Mouse (Mus musculus): ENCODE data around the gene Defa23. TPM values are rescaled to one million over a fixed set of nuclear protein-coding genes. Genes with fewer than 3 reads are reported as not detected.
"Not testable (repeated sequence)": the region's sequence is repeated elsewhere in the genome, so short reads cannot be mapped to it uniquely, and the experiment has no call there.

Defa23 gene
- 0.53 TPM in 1 of 2 replicates, not detected in the other for polyA plus RNA-seq (2015; fragmentation: Nextera tagmentation; extraction: Ambion mirVana)

DNA sequence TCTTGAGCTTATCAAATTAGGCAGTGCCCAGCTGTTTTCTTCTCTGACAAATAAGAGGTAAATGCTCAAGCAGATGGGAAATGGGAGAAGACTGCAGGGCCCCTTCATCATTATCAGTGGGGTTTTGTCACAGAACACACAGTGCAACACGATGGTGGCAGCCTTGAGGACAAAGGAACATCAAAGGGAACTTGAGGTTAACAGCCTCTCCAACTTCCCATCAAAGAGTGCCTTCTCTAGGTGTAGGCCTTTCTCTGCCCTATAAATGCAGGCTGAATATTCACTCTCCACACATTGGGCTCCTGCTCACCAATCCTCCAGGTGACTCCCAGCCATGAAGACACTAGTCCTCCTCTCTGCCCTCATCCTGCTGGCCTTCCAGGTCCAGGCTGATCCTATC, at the start of gene Defa23:
Gene Defa23 (plus strand): TSS at position 301 of the 400 bp plus-strand sequence.
- not testable (repeated sequence) for H3K9ac ChIP-seq (ENCODE audit: low read depth, low read length); H3K27ac ChIP-seq (ENCODE audit: low read length); H3K4me1 ChIP-seq (ENCODE audit: control insufficient read depth, insufficient read depth, low read length); H3K4me2 ChIP-seq (ENCODE audit: low read depth, low read length); H3K9me3 ChIP-seq (ENCODE audit: control insufficient read depth, low read length); ATAC-seq; H3K27me3 ChIP-seq (replicated peaks; ENCODE audit: control insufficient read depth, insufficient read depth, low read length); H3K36me3 ChIP-seq (ENCODE audit: control insufficient read depth, insufficient read depth, low read length); H3K4me3 ChIP-seq (ENCODE audit: low read length)
- no CpG with 5 or more reads among the region's 1 CpGs for WGBS

- Histone ChIP-seq H3K27me3 (replicated peaks; ENCODE audit: control insufficient read depth, insufficient read depth, low read length) (no peaks in the 10 kb centered on the region), H3K36me3 (ENCODE audit: control insufficient read depth, insufficient read depth, low read length) (no peaks in the 10 kb centered on the region), H3K4me2 (ENCODE audit: low read depth, low read length) (no peak overlapping the region), H3K9me3 (ENCODE audit: control insufficient read depth, low read length) (peaks cover 5% of the 10 kb centered on the region; the same call in 1 of the 2 replicates), H3K4me3 (ENCODE audit: low read length) (no peak overlapping the region), H3K27ac (ENCODE audit: low read length) (no peak overlapping the region), H3K9ac (ENCODE audit: low read depth, low read length) (no peak overlapping the region), H3K4me1 (ENCODE audit: control insufficient read depth, insufficient read depth, low read length) (no peaks in the 10 kb centered on the region)
- no peak for ATAC-seq
- 32% methylated on average over 1 of the region's 1 CpGs for WGBS
Observed at GRCm38 (mm10) chr8:21006801-21007200, 48.0 kb upstream of the Defa23 start.

GRCm38 (mm10) chr8:21008578-21008977, 46.3 kb upstream of the Defa23 start:
- not testable (repeated sequence) for H3K4me1 ChIP-seq (ENCODE audit: control insufficient read depth, insufficient read depth, low read length); H3K9ac ChIP-seq (ENCODE audit: low read depth, low read length); H3K36me3 ChIP-seq (ENCODE audit: control insufficient read depth, insufficient read depth, low read length); ATAC-seq; H3K4me3 ChIP-seq (ENCODE audit: low read length); H3K9me3 ChIP-seq (ENCODE audit: control insufficient read depth, low read length); H3K4me2 ChIP-seq (ENCODE audit: low read depth, low read length); H3K27me3 ChIP-seq (replicated peaks; ENCODE audit: control insufficient read depth, insufficient read depth, low read length); H3K27ac ChIP-seq (ENCODE audit: low read length)
- WGBS = 48% methylated on average over 6 of the region's 6 CpGs

- not testable (repeated sequence) for H3K9me3 ChIP-seq (ENCODE audit: control insufficient read depth, low read length); H3K36me3 ChIP-seq (ENCODE audit: control insufficient read depth, insufficient read depth, low read length); H3K4me1 ChIP-seq (ENCODE audit: control insufficient read depth, insufficient read depth, low read length); H3K9ac ChIP-seq (ENCODE audit: low read depth, low read length); H3K27ac ChIP-seq (ENCODE audit: low read length); H3K27me3 ChIP-seq (replicated peaks; ENCODE audit: control insufficient read depth, insufficient read depth, low read length); H3K4me2 ChIP-seq (ENCODE audit: low read depth, low read length); ATAC-seq; H3K4me3 ChIP-seq (ENCODE audit: low read length)
- 65% methylated on average over 1 of the region's 1 CpGs for WGBS
Observed at GRCm38 (mm10) chr8:21010548-21010947, 44.3 kb upstream of the Defa23 start.

GRCm38 (mm10) chr8:21025245-21025644, 29.6 kb upstream of the Defa23 start, which contains the start of gene Defa21:
Defa21 (plus strand) TSS chr8:21025545.
- not testable (repeated sequence) for H3K27me3 ChIP-seq (replicated peaks; ENCODE audit: control insufficient read depth, insufficient read depth, low read length); H3K4me1 ChIP-seq (ENCODE audit: control insufficient read depth, insufficient read depth, low read length); H3K27ac ChIP-seq (ENCODE audit: low read length); H3K36me3 ChIP-seq (ENCODE audit: control insufficient read depth, insufficient read depth, low read length); H3K4me2 ChIP-seq (ENCODE audit: low read depth, low read length); H3K9ac ChIP-seq (ENCODE audit: low read depth, low read length); H3K9me3 ChIP-seq (ENCODE audit: control insufficient read depth, low read length); H3K4me3 ChIP-seq (ENCODE audit: low read length); ATAC-seq
- WGBS = no CpG with 5 or more reads among the region's 1 CpGs

DNA sequence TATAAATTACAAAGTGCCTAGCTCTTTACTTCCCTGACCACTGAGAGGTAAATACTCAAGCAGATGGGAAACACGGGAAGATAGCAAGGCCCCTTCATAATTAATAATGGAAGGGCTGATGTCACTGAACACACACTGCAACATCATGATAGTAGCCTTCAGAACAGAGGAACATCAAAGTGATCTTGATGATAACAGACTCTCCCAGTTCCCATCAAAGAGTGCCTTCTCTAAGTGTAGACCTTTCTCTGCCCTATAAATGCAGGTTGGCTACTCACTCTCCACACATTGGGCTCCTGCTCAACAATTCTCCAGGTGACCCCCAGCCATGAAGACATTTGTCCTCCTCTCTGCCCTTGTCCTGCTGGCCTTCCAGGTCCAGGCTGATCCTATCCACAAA, 9.9 kb downstream of the Defa23 start, which contains the start of gene Defa35:
Gene Defa35 (plus strand): TSS at position 301 of the 400 bp plus-strand sequence.
- H3K27ac ChIP-seq (ENCODE audit: low read length); H3K4me3 ChIP-seq (ENCODE audit: low read length); H3K9me3 ChIP-seq (ENCODE audit: control insufficient read depth, low read length); H3K9ac ChIP-seq (ENCODE audit: low read depth, low read length); H3K36me3 ChIP-seq (ENCODE audit: control insufficient read depth, insufficient read depth, low read length); H3K27me3 ChIP-seq (replicated peaks; ENCODE audit: control insufficient read depth, insufficient read depth, low read length); ATAC-seq; H3K4me2 ChIP-seq (ENCODE audit: low read depth, low read length); H3K4me1 ChIP-seq (ENCODE audit: control insufficient read depth, insufficient read depth, low read length): not testable (repeated sequence)
- WGBS = 76% methylated on average over 1 of the region's 1 CpGs

GRCm38 (mm10) chr8:21084142-21084541, 29.3 kb downstream of the Defa23 start, which contains the start of gene Defa25:
Defa25 (plus strand) TSS chr8:21084442.
- not testable (repeated sequence) for H3K9me3 ChIP-seq (ENCODE audit: control insufficient read depth, low read length); H3K4me3 ChIP-seq (ENCODE audit: low read length); ATAC-seq; H3K4me2 ChIP-seq (ENCODE audit: low read depth, low read length); H3K27me3 ChIP-seq (replicated peaks; ENCODE audit: control insufficient read depth, insufficient read depth, low read length); H3K27ac ChIP-seq (ENCODE audit: low read length); H3K36me3 ChIP-seq (ENCODE audit: control insufficient read depth, insufficient read depth, low read length); H3K4me1 ChIP-seq (ENCODE audit: control insufficient read depth, insufficient read depth, low read length); H3K9ac ChIP-seq (ENCODE audit: low read depth, low read length)

DNA sequence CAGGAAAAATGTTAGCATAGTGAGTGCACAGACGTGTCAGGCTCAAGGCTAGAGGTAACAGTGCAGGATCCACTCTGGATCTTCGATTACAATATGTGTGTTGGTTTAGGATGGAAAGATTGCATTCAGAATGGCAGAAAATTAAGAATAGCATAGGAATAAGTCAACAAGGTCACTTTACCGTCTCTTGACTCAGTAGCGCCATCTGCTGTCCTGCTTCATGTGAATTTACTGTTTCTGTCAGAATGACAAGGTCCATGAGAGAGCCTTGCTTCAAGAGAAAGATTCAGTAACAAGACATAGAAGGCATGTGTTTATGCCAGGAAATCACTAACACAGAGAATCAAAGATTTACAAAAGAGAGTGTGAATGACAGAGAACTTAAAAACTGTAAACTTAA, 38.3 kb downstream of the Defa23 start:
- 38% methylated on average over 4 of the region's 4 CpGs for WGBS
- Histone ChIP-seq H3K4me3 (ENCODE audit: low read length) (no peak overlapping the region), H3K9me3 (ENCODE audit: control insufficient read depth, low read length) (no peaks in the 10 kb centered on the region), H3K27ac (ENCODE audit: low read length) (no peak overlapping the region), H3K36me3 (ENCODE audit: control insufficient read depth, insufficient read depth, low read length) (no peaks in the 10 kb centered on the region), H3K9ac (ENCODE audit: low read depth, low read length) (no peak overlapping the region), H3K27me3 (replicated peaks; ENCODE audit: control insufficient read depth, insufficient read depth, low read length) (no peaks in the 10 kb centered on the region), H3K4me2 (ENCODE audit: low read depth, low read length) (no peak overlapping the region), H3K4me1 (ENCODE audit: control insufficient read depth, insufficient read depth, low read length) (no peaks in the 10 kb centered on the region)
- no peak for ATAC-seq

- not testable (repeated sequence) for ATAC-seq; H3K27me3 ChIP-seq (replicated peaks; ENCODE audit: control insufficient read depth, insufficient read depth, low read length); H3K36me3 ChIP-seq (ENCODE audit: control insufficient read depth, insufficient read depth, low read length)
Observed at GRCm38 (mm10) chr8:21095950-21096349, 41.1 kb downstream of the Defa23 start, which contains the start of gene Gm14851. Gm14851 (minus strand) TSS chr8:21096050.

More at GRCm38 (mm10) chr8:21095950-21096349, 41.1 kb downstream of the Defa23 start, which contains the start of gene Gm14851:
- not testable (repeated sequence) for H3K4me3 ChIP-seq (ENCODE audit: low read length); H3K9me3 ChIP-seq (ENCODE audit: control insufficient read depth, low read length); H3K27ac ChIP-seq (ENCODE audit: low read length); H3K4me2 ChIP-seq (ENCODE audit: low read depth, low read length); H3K9ac ChIP-seq (ENCODE audit: low read depth, low read length); H3K4me1 ChIP-seq (ENCODE audit: control insufficient read depth, insufficient read depth, low read length)
- 100% methylated on average over 1 of the region's 2 CpGs for WGBS

Measured in intestine, embryonic 16.5 days (tissue).